Mouse (Mus musculus) cerebellum, adult 18-20 months (tissue): ENCODE measurements around the gene Dock2.

Source experiments
- DNase-seq, 2 experiments: peaks; one replicate each; pipeline ENCODE4 v3.0.0; 2021

The Dock2 gene

GRCm38 (mm10) chr11:34416619-34416979, 367.1 kb downstream of the Dock2 start:
- DNase-seq = no peak

GRCm38 (mm10) chr11:34415884-34416618, 367.6 kb downstream of the Dock2 start:
- DNase-seq = no peak

GRCm38 (mm10) chr11:34406850-34407249, 376.8 kb downstream of the Dock2 start:
- no peak for DNase-seq

GRCm38 (mm10) chr11:34406309-34406708, 377.4 kb downstream of the Dock2 start:
- DNase-seq = no peak

- DNase-seq = no peak
These were observed 378.4 kb downstream of the Dock2 start for GRCm38 (mm10) chr11:34405311-34405710.

GRCm38 (mm10) chr11:34401343-34401742, 382.3 kb downstream of the Dock2 start:
- no peak for DNase-seq

- no peak for DNase-seq
These were observed 385.1 kb downstream of the Dock2 start for GRCm38 (mm10) chr11:34398555-34398954.

- DNase-seq = no peak
These were observed 386.0 kb downstream of the Dock2 start for GRCm38 (mm10) chr11:34397661-34398060.

GRCm38 (mm10) chr11:34395802-34396201, 387.9 kb downstream of the Dock2 start:
- DNase-seq = no peak

GRCm38 (mm10) chr11:34392105-34392504, 391.6 kb downstream of the Dock2 start:
- DNase-seq = no peak

GRCm38 (mm10) chr11:34389261-34390116, 394.2 kb downstream of the Dock2 start:
- no peak for DNase-seq

GRCm38 (mm10) chr11:34385001-34385688, 398.5 kb downstream of the Dock2 start:
- DNase-seq = no peak

GRCm38 (mm10) chr11:34384178-34384577, 399.5 kb downstream of the Dock2 start:
- no peak for DNase-seq

GRCm38 (mm10) chr11:34383501-34383900, 400.2 kb downstream of the Dock2 start:
- DNase-seq = no peak

GRCm38 (mm10) chr11:34377649-34378048, 406.0 kb downstream of the Dock2 start:
- no peak for DNase-seq

- no peak for DNase-seq
These were observed 408.1 kb downstream of the Dock2 start for GRCm38 (mm10) chr11:34375557-34375956.

GRCm38 (mm10) chr11:34372224-34372623, 411.5 kb downstream of the Dock2 start:
- DNase-seq = no peak

- peak in 1 of 2 experiments; percentile 6 for DNase-seq
These were observed 427.6 kb downstream of the Dock2 start for GRCm38 (mm10) chr11:34356109-34356508.

GRCm38 (mm10) chr11:34355406-34355805, 428.3 kb downstream of the Dock2 start:
- DNase-seq = peak in 1 of 2 experiments; percentile 4

GRCm38 (mm10) chr11:34349453-34350056, 434.1 kb downstream of the Dock2 start:
- no peak for DNase-seq

- peak; percentile 6 to 20 for DNase-seq
These were observed 435.3 kb downstream of the Dock2 start for GRCm38 (mm10) chr11:34348287-34348918.

- no peak for DNase-seq
These were observed 439.4 kb downstream of the Dock2 start for GRCm38 (mm10) chr11:34344310-34344709.
